Mouse (Mus musculus): ENCODE measurements around the gene Pus7l. TPM values are rescaled to one million over a fixed set of nuclear protein-coding genes. Genes with fewer than 3 reads are reported as not detected.
A peak's percentile ranks its signal among the peaks of the same experiment; 100 is the strongest.

Pus7l gene
- polyA plus RNA-seq, 1 experiment from 2014 or later = 9.7 TPM

- Histone ChIP-seq H3K36me3 (ENCODE audit: control insufficient read depth, insufficient read depth, low read length) (no peaks in the 10 kb centered on the region), H3K4me2 (ENCODE audit: low read depth, low read length, severe bottlenecking) (no peak overlapping the region), H3K4me1 (replicated peaks; ENCODE audit: control insufficient read depth, insufficient read depth, low read length) (peaks cover 9% of the 10 kb centered on the region), H3K27ac (ENCODE audit: low read depth, low read length) (peak overlapping the region; percentile 46; the same call in 1 of the 2 replicates), H3K9ac (ENCODE audit: low read length) (no peak overlapping the region), H3K4me3 (ENCODE audit: low read depth, low read length) (no peak overlapping the region), H3K27me3 (ENCODE audit: control insufficient read depth, insufficient read depth, low read length) (no peaks in the 10 kb centered on the region), H3K9me3 (ENCODE audit: control insufficient read depth, low read length) (no peaks in the 10 kb centered on the region; the same call in 1 of the 2 replicates)
- DNase-seq (ENCODE audit: low spot score) = peak; percentile 72
- peak; percentile 69 for ATAC-seq (replicated peaks; ENCODE audit: low FRiP score)
- 7% methylated on average over 13 of the region's 13 CpGs for WGBS
Measured at GRCm38 (mm10) chr15:94478706-94479105, 64.6 kb downstream of the Pus7l start.

- Histone ChIP-seq H3K27me3 (ENCODE audit: control insufficient read depth, insufficient read depth, low read length) (no peaks in the 10 kb centered on the region), H3K36me3 (ENCODE audit: control insufficient read depth, insufficient read depth, low read length) (no peaks in the 10 kb centered on the region), H3K4me3 (ENCODE audit: low read depth, low read length) (no peak overlapping the region), H3K4me1 (replicated peaks; ENCODE audit: control insufficient read depth, insufficient read depth, low read length) (peaks cover 9% of the 10 kb centered on the region), H3K27ac (ENCODE audit: low read depth, low read length) (no peak overlapping the region; the same call in 1 of the 2 replicates), H3K9ac (ENCODE audit: low read length) (no peak overlapping the region), H3K9me3 (ENCODE audit: control insufficient read depth, low read length) (no peaks in the 10 kb centered on the region; the same call in 1 of the 2 replicates), H3K4me2 (ENCODE audit: low read depth, low read length, severe bottlenecking) (no peak overlapping the region)
- WGBS = 12% methylated on average over 7 of the region's 7 CpGs
- DNase-seq (ENCODE audit: low spot score) (peak; percentile 69), ATAC-seq (replicated peaks; ENCODE audit: low FRiP score) (0 out of 2 replicates have a peak, but pooled peaks have one; percentile 53)
Measured at GRCm38 (mm10) chr15:94477287-94477686, 66.1 kb downstream of the Pus7l start.

GRCm38 (mm10) chr15:94475975-94476374, 67.4 kb downstream of the Pus7l start:
- WGBS = 85% methylated on average over 5 of the region's 5 CpGs
- DNase-seq (ENCODE audit: low spot score) = no peak
- H3K27ac ChIP-seq (ENCODE audit: low read depth, low read length) = no peak overlapping the region

More at GRCm38 (mm10) chr15:94475975-94476374, 67.4 kb downstream of the Pus7l start:
- no peaks in the 10 kb centered on the region for H3K36me3 ChIP-seq (ENCODE audit: control insufficient read depth, insufficient read depth, low read length)
- no peak overlapping the region for H3K4me3 ChIP-seq (ENCODE audit: low read depth, low read length)
- ATAC-seq (replicated peaks; ENCODE audit: low FRiP score) = no peak
- no peaks in the 10 kb centered on the region for H3K27me3 ChIP-seq (ENCODE audit: control insufficient read depth, insufficient read depth, low read length)
- H3K9ac ChIP-seq (ENCODE audit: low read length) = no peak overlapping the region
- no peaks in the 10 kb centered on the region; the same call in 1 of the 2 replicates for H3K9me3 ChIP-seq (ENCODE audit: control insufficient read depth, low read length)
- H3K4me1 ChIP-seq (replicated peaks; ENCODE audit: control insufficient read depth, insufficient read depth, low read length) = peaks cover 9% of the 10 kb centered on the region
- H3K4me2 ChIP-seq (ENCODE audit: low read depth, low read length, severe bottlenecking) = no peak overlapping the region

Other genes starting within 250 kb of the Pus7l start
- gene Adamts20, start 78.1 kb downstream of the Pus7l start, polyA plus RNA-seq (2014; fragmentation: Nextera tagmentation; extraction: Ambion mirVana) = 14.0 and 15.4 TPM in 2 replicates
- 2.9 and 3.8 TPM in 2 replicates for gene Irak4, start 96 bp upstream of the Pus7l start, polyA plus RNA-seq (2014; fragmentation: Nextera tagmentation; extraction: Ambion mirVana)
- 101 and 108 TPM in 2 replicates for gene Twf1, start 46.3 kb upstream of the Pus7l start, polyA plus RNA-seq (2014; fragmentation: Nextera tagmentation; extraction: Ambion mirVana)
- 0.67 and 0.84 TPM in 2 replicates for gene Tmem117, start 85.7 kb upstream of the Pus7l start, polyA plus RNA-seq (2014; fragmentation: Nextera tagmentation; extraction: Ambion mirVana)